Mouse (Mus musculus) ES-Bruce4 (cell line): ENCODE measurements at regions not wholly inside any gene's neighbourhood (a gene's known extent, or its start where the extent isn't known, plus 50 kb on each side); places are given as distances from the start of the nearest gene placed in this dataset.

Source experiments
- CTCF ChIP-seq: IDR thresholded peaks from one replicate; pipeline ENCODE4 v1.8.1; 2011; ENCODE audit warnings: low read depth, low read length
- POLR2A ChIP-seq: IDR thresholded peaks from one replicate; pipeline ENCODE4 v1.8.1; 2011; ENCODE audit warnings: low read length; ENCODE audit not compliant: insufficient read depth

DNA sequence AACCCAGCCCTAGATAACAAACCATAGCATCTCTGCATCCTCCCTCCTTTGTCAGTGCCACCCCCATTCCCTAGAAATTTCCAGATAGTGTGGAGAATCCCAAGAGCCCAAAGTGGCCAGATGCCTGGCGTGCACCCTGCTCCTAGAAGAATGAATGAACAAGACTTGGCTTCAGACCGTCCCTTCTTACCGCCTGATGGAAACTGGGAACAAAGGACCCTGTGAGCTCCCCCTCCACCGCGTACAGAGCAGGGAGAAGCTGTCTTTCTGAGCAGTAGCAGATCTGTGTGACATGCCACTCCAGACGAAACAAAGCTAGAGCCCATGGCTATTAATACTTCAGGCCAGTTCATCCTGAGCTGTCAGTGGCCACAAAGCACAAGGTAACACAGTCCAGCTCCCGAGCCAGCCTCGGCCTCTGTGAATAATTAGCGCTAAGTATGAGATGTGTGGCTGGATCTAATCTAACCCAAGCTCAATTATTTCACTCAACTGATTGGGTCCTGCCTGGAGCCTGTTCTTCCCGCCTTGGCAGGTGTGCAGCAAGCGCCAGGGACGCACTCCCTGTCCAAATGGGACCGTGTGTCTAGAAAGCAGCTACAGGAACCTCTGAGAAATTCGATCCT is 111.6 kb downstream of the Cxcl12 start:
- no peak for TF ChIP-seq CTCF
- no peak for TF ChIP-seq POLR2A
